Mouse (Mus musculus) myocyte (in vitro differentiated cells): ENCODE measurements at regions not wholly inside any gene's neighbourhood (a gene's known extent, or its start where the extent isn't known, plus 50 kb on each side); places are given as distances from the start of the nearest gene placed in this dataset.

Experiments used
- CEBPB ChIP-seq: IDR thresholded peaks from 2 replicates; pipeline ENCODE4 v1.6.1; 2011; ENCODE audit warnings: mild to moderate bottlenecking, moderate library complexity; ENCODE audit not compliant: poor library complexity, insufficient read depth, severe bottlenecking
- E2F4 ChIP-seq: IDR thresholded peaks from one replicate; pipeline ENCODE4 v1.6.1; 2011; ENCODE audit warnings: mild to moderate bottlenecking, control low read depth, moderate library complexity; ENCODE audit not compliant: insufficient read depth
- MAX ChIP-seq: IDR thresholded peaks from one replicate; pipeline ENCODE4 v1.6.1; 2011; ENCODE audit warnings: low read depth, mild to moderate bottlenecking, control low read depth
- MYOD1 ChIP-seq, 3 experiments: IDR thresholded peaks; one replicate each; pipeline ENCODE4 v1.6.1; 2011; ENCODE audit warnings: control low read depth in 2 of 3, low read depth in 2 of 3, mild to moderate bottlenecking in 2 of 3, moderate library complexity in 1 of 3; ENCODE audit not compliant: insufficient read length in 2 of 3, control insufficient read depth in 1 of 3
- POLR2A ChIP-seq: IDR thresholded peaks from one replicate; pipeline ENCODE4 v1.6.1; 2011; ENCODE audit warnings: low read depth, mild to moderate bottlenecking, control low read depth, moderate library complexity; ENCODE audit not compliant: insufficient read length
- POLR2AphosphoS2 ChIP-seq: IDR thresholded peaks from one replicate; pipeline ENCODE4 v1.6.1; 2011; ENCODE audit warnings: low read depth, control low read depth; ENCODE audit not compliant: insufficient read length
- SRF ChIP-seq: IDR thresholded peaks from one replicate; pipeline ENCODE4 v1.6.1; 2011; ENCODE audit warnings: low read depth; ENCODE audit not compliant: control insufficient read depth, insufficient read length
- TCF12 ChIP-seq: IDR thresholded peaks from one replicate; pipeline ENCODE4 v1.6.1; 2011; ENCODE audit warnings: mild to moderate bottlenecking, control low read depth; ENCODE audit not compliant: poor library complexity, insufficient read depth, severe bottlenecking
- USF1 ChIP-seq: IDR thresholded peaks from one replicate; pipeline ENCODE4 v1.6.1; 2011; ENCODE audit warnings: low read depth, mild to moderate bottlenecking, control low read depth, moderate library complexity

- TF ChIP-seq POLR2A (no peak), CEBPB (no peak), USF1 (no peak), SRF (no peak), TCF12 (no peak), POLR2AphosphoS2 (no peak), MAX (no peak), E2F4 (no peak), MYOD1 (IDR thresholded peaks at IDR 0.05; ENCODE audit: control insufficient read depth in 1 of 3, insufficient read length in 2 of 3, low read depth in 2 of 3) (no peak)
Measured at GRCm38 (mm10) chr14:71053788-71054641, 454.4 kb upstream of the Fam160b2 start.
